Mouse (Mus musculus): ENCODE data around the gene Man1a.

DNA sequence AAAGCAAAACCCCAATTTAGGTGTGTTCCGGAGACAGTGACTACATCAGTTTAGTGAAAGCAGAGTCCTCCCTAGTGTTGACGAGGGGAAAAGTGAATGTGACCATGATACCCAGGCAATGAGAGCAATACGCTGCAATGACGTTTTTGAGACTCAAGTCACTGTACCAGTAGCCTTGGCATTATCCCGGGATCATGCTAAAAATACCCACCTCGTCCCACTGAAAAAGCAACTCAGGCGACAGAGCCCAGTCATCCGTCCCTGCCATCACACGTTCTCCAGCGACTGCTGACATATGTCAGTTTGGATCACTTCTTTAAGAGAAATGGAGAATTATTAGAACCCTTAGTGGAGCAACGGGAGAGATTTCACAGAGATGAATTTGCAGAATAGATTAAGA is 13.6 kb downstream of the Man1a start:
- TF ChIP-seq EP300 (optimal IDR thresholded peaks at IDR 0.05), result no peak
- no peak for TF ChIP-seq CTCF (IDR thresholded peaks at IDR 0.05; ENCODE audit: low read depth)

Data from stomach, postnatal 0 days (tissue).